In the genomic region with DNA sequence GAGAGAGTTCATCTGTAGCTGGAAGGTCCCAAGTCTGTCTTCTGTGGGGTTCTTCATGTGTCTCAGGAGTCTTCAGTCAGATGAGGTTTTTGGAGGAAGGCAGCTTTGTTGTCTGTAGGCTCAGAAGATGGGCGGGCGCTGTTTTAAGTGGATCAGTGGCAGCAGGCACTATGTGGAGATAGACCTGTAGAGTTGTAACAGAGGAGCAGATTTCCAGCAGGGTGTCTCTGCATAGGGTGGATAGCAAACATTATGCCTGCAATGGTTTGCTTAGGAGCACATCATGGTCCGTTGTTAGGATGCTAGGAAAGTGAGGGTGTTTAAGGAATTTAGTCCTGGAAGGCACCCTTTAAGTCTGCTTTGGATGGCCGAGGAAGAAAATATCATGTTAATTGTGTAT, we compare ENCODE assay signal across 20 mouse cellular contexts. TPM values are rescaled to one million over a fixed set of nuclear protein-coding genes. Genes with fewer than 3 reads are reported as not detected.
DNase-seq lines count a peak whose midpoint lies in the region; ATAC-seq and TF ChIP-seq lines count a peak whose summit lies in the region.
"Had no signal": no experiment of that assay in that cellular context is flagged by ENCODE, and none has a peak within 500 bp of the region (broad histone marks: within the 10 kb centered on the region; RNA-seq: fewer than 3 reads in every experiment).

No protein-coding gene starts in this region.

- 0 out of 2 replicates have a peak, but pooled peaks cover 4% of the 10 kb centered on the region for H3K4me1 ChIP-seq in heart, embryonic 13.5 days
- H3K4me1 ChIP-seq in megakaryocyte, embryonic 14.5 days = peaks cover 72% of the 10 kb centered on the region
- no peaks in the 10 kb centered on the region; the same call in 1 of the 2 replicates for H3K4me1 ChIP-seq in bone marrow, adult 2 months (ENCODE audit: control insufficient read depth, insufficient read depth, low read length)
- H3K4me1 ChIP-seq in liver, embryonic 13.5 days (replicated peaks) = peaks cover 15% of the 10 kb centered on the region
- H3K4me1 ChIP-seq: embryonic facial prominence, embryonic 15.5 days had no signal

- no peak for ATAC-seq in heart, embryonic 13.5 days (ENCODE audit: extremely low read depth, insufficient number of reproducible peaks, low FRiP score, low TSS enrichment)
- no peak for ATAC-seq in megakaryocyte, adult 5-6 weeks (ENCODE audit: poor library complexity, severe bottlenecking)
- 0 out of 2 replicates have a peak, but pooled peaks have one; percentile 24 for ATAC-seq in liver, embryonic 13.5 days (ENCODE audit: low read depth)

- no peak overlapping the region for H3K9ac ChIP-seq in heart, embryonic 13.5 days
- no peak overlapping the region for H3K9ac ChIP-seq in liver, embryonic 13.5 days
- H3K9ac ChIP-seq: embryonic facial prominence, embryonic 15.5 days; stomach, embryonic 15.5 days had no signal

- no peak for TF ChIP-seq POLR2A in bone marrow, adult 2 months (IDR thresholded peaks at IDR 0.05; ENCODE audit: borderline replicate concordance, control insufficient read depth, low read depth, low read length)

- no peak overlapping the region for H3K27ac ChIP-seq in heart, embryonic 13.5 days (replicated peaks)
- peak overlapping the region; percentile 2; the same call in 1 of the 2 replicates for H3K27ac ChIP-seq in bone marrow, adult 2 months (ENCODE audit: control insufficient read depth, insufficient read depth, low read depth, low read length, poor library complexity)
- H3K27ac ChIP-seq in liver, embryonic 13.5 days = no peak overlapping the region
- H3K27ac ChIP-seq: embryonic facial prominence, embryonic 15.5 days; gastrocnemius, adult 2 months; limb, embryonic 12.5 days; midbrain, embryonic 12.5 days; stomach, embryonic 15.5 days had no signal

- no peak for TF ChIP-seq CTCF in bone marrow, adult 2 months (IDR thresholded peaks at IDR 0.05; ENCODE audit: control insufficient read depth, insufficient read depth, low read length)

- no peaks in the 10 kb centered on the region for H3K9me3 ChIP-seq in heart, embryonic 13.5 days
- H3K9me3 ChIP-seq in megakaryocyte, embryonic 14.5 days = no peaks in the 10 kb centered on the region
- no peaks in the 10 kb centered on the region for H3K9me3 ChIP-seq in liver, embryonic 13.5 days (replicated peaks)
- H3K9me3 ChIP-seq: embryonic facial prominence, embryonic 15.5 days; limb, embryonic 12.5 days; midbrain, embryonic 12.5 days; stomach, embryonic 15.5 days had no signal

- peak overlapping the region; percentile 72 for H3K4me2 ChIP-seq in heart, embryonic 13.5 days
- peak overlapping the region; percentile 66; the same call in 1 of the 2 replicates for H3K4me2 ChIP-seq in liver, embryonic 13.5 days

- H3K4me3 ChIP-seq in heart, embryonic 13.5 days = no peak overlapping the region; the same call in 1 of the 2 replicates
- H3K4me3 ChIP-seq in megakaryocyte, embryonic 14.5 days (replicated peaks) = peak overlapping the region; percentile 80
- H3K4me3 ChIP-seq in bone marrow, adult 2 months (replicated peaks; ENCODE audit: control insufficient read depth, low read depth, low read length) = no peak overlapping the region
- peak overlapping the region; percentile 55; the same call in 1 of the 2 replicates for H3K4me3 ChIP-seq in liver, embryonic 13.5 days (replicated peaks)

- DNase-seq in heart, adult 8-10 months (ENCODE audit: low spot score) = no peak
- no peak for DNase-seq in liver, embryonic 13.5 days
- no peak for DNase-seq in cerebellum, adult 11-12 months
- DNase-seq: cerebellum, adult 11 months; layer of hippocampus, postnatal 36 days had no signal

- H3K27me3 ChIP-seq in heart, embryonic 13.5 days (replicated peaks) = no peaks in the 10 kb centered on the region
- no peaks in the 10 kb centered on the region for H3K27me3 ChIP-seq in megakaryocyte, embryonic 14.5 days (replicated peaks)
- H3K27me3 ChIP-seq in liver, embryonic 13.5 days = no peaks in the 10 kb centered on the region
- H3K27me3 ChIP-seq: embryonic facial prominence, embryonic 15.5 days; limb, embryonic 12.5 days; midbrain, embryonic 12.5 days; stomach, embryonic 15.5 days had no signal

- WGBS in heart, embryonic 13.5 days = 31% methylated on average over 4 of the region's 4 CpGs
- WGBS in bone marrow, adult 2 months = 40% methylated on average over 4 of the region's 4 CpGs
- 35% methylated on average over 4 of the region's 4 CpGs for WGBS in liver, embryonic 13.5 days (ENCODE audit: insufficient replicate concordance)

- no peaks in the 10 kb centered on the region for H3K36me3 ChIP-seq in heart, embryonic 13.5 days
- peaks cover 4% of the 10 kb centered on the region for H3K36me3 ChIP-seq in megakaryocyte, embryonic 14.5 days (replicated peaks; ENCODE audit: low read length)
- H3K36me3 ChIP-seq in liver, embryonic 13.5 days = no peaks in the 10 kb centered on the region
- H3K36me3 ChIP-seq: embryonic facial prominence, embryonic 15.5 days; limb, embryonic 12.5 days; midbrain, embryonic 12.5 days; stomach, embryonic 15.5 days had no signal

RNA-seq across cellular contexts. Expression of a gene that starts 2.7 kb away (rescaled TPM):
- not detected in 2 replicates for polyA plus RNA-seq in heart, embryonic 13.5 days (2015; fragmentation: Nextera tagmentation; extraction: Ambion mirVana)
- under 1 TPM in 3 of 4 experiments, not detected in 1; 0.16 to 0.25 (median 0.19) TPM for total RNA-seq in heart, adult 8-10 months (2022)
- not detected in 2 replicates for polyA plus RNA-seq in megakaryocyte, embryonic 14.5 days (2012; ENCODE audit: insufficient read depth, low replicate concordance)
- 104 and 108 TPM in 2 replicates for total RNA-seq in megakaryocyte, adult 5-6 weeks (2015)
- 132 and 137 TPM in 2 replicates for total RNA-seq in megakaryocyte, adult 5-6 weeks (2017)
- 3.8 TPM in 1 of 2 replicates, not detected in the other for polyA plus RNA-seq in bone marrow, adult 2 months (2011; ENCODE audit: insufficient read depth, insufficient read length, low replicate concordance, missing spikeins)
- 0.41 and 0.47 TPM in 2 replicates for polyA plus RNA-seq in liver, embryonic 13.5 days (2015; fragmentation: Nextera tagmentation; extraction: Ambion mirVana)
- total RNA-seq: adrenal gland, postnatal 25 days; gastrocnemius, adult 2 months; layer of hippocampus, postnatal 36 days had no signal
- polyA plus RNA-seq: midbrain, embryonic 12.5 days had no signal

RNA-seq across cellular contexts. Expression of a gene that starts 52.3 kb away (rescaled TPM):
- polyA plus RNA-seq in heart, embryonic 13.5 days (2015; fragmentation: Nextera tagmentation; extraction: Ambion mirVana) = not detected in 2 replicates
- under 1 TPM in 1 of 4 experiments, not detected in 3; 0.47 TPM for total RNA-seq in heart, adult 8-10 months (2022)
- not detected in 2 replicates for polyA plus RNA-seq in megakaryocyte, embryonic 14.5 days (2012; ENCODE audit: insufficient read depth, low replicate concordance)
- total RNA-seq in megakaryocyte, adult 5-6 weeks (2015) = not detected in 2 replicates
- total RNA-seq in megakaryocyte, adult 5-6 weeks (2017) = 0.29 TPM in 1 of 2 replicates, not detected in the other
- polyA plus RNA-seq in bone marrow, adult 2 months (2011; ENCODE audit: insufficient read depth, insufficient read length, low replicate concordance, missing spikeins) = 0.75 TPM in 1 of 2 replicates, not detected in the other
- polyA plus RNA-seq in liver, embryonic 13.5 days (2015; fragmentation: Nextera tagmentation; extraction: Ambion mirVana) = not detected in 2 replicates
- total RNA-seq: adrenal gland, postnatal 25 days; common myeloid progenitor, adult 5-6 weeks; hematopoietic stem cell, adult 5-6 weeks; layer of hippocampus, postnatal 36 days had no signal
- polyA plus RNA-seq: embryonic facial prominence, embryonic 15.5 days; forebrain, embryonic 14.5 days; limb, embryonic 12.5 days; lung, postnatal 0 days; midbrain, embryonic 12.5 days; neural tube, embryonic 11.5 days had no signal

Comparison
In these comparisons a context has a peak if more than half of its experiments do, and no peak if none do; other contexts are left out.
1. H3K4me3 ChIP-seq: peak in megakaryocyte, embryonic 14.5 days (single experiment) and liver, embryonic 13.5 days (single experiment); none in heart, embryonic 13.5 days (single experiment) and bone marrow, adult 2 months (single experiment).